Mouse (Mus musculus): ENCODE data around the gene Wwtr1.

The Wwtr1 gene

DNA sequence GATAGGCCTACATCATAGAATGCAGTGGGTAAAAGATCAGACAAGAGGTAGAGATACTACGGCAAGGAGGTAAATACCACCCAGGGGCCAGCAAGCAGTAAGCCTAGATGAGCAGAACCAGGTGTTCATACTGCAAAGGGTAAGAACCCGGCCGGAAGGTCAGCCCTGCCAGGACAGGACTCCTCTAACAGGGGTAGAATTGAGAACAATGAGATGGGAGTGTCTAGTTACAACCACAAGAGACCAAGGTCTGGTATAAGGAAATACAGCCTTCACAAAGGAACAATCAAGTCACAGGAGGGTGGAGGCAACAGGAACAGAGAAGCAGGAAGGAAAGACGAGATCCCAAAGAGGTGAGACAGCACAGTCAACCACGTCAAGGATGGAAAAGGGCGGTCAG is 16.9 kb downstream of the Wwtr1 start:
- no peak for DNase-seq (ENCODE audit: low spot score in 2 of 2)

- no peak for DNase-seq (ENCODE audit: low spot score in 2 of 2)
These were observed 18.3 kb downstream of the Wwtr1 start for GRCm38 (mm10) chr3:57557408-57557807.

DNA sequence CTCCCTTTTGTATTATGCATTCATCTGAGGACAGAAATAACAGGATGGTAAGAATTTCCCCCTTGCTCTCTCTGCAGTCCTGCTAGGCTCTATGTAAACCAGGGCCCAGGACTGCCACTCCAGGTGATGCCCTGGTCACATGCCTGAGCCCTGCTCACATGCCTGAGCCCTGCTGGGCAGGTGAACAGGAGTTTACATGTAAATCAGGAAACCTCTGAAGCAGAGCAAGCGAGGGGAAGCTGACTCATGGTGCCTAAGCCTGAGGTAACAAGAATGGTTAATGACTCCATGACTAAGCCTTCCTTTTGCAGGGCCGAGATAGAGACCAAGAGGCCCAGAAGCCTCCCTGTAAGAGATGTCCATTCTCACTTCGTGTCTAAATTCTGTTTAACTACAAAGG is 20.1 kb downstream of the Wwtr1 start:
- DNase-seq (ENCODE audit: low spot score in 2 of 2) = no peak

DNA sequence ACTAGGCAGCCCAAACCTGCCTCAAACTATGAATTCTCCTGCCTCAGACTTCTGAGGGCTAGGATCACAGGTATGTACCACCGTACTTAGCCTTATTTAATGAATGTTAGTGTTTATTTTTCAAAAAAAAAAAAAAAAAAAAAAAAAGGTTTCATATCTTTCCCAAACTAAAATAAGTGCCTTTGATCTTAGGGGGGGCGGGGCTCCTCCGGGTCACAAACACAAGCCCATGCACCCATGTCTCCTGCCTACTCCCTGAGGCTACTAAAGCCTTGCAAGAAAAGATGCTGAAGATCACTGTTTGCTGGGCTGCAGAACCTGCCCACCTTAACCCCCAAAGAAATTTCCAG is 20.8 kb downstream of the Wwtr1 start:
- no peak for DNase-seq (ENCODE audit: low spot score in 2 of 2)

DNA sequence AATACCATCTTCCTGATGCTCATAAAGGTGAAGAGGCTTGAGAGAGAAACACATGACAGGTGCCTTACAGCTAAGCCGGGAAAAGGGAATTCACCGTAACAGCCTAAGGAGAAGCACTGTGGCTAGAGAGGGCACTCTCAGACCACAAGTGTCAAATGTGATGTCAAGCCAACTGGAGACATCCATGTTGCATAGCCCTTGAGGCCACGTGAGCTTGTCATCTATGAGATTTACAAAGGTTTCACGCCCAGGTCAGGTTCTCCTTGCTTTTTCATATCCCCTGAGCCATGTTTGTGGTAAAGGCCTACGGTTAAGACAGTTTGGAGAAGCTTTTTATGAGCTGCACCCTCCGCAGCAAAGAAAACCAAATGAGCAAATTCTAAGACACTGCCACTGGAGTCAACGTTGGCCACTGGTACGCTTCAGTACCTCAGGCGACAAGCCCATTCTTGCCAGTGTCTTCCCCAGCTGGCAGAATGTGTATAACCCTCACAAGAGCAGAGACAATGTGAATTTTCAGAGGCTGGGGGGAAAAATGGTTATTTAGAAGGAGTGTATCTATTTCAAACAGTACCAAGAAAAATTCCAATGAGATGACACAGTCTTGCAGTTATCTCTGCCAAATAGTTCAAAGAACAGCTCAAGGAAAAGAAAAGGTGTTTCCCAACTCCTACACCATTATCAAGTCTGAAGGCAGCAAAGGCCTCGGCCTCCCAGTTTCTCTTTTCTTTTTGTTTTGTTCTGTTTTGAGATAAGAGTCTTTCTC is 21.4 kb downstream of the Wwtr1 start:
- no peak for DNase-seq (ENCODE audit: low spot score in 2 of 2)

DNA sequence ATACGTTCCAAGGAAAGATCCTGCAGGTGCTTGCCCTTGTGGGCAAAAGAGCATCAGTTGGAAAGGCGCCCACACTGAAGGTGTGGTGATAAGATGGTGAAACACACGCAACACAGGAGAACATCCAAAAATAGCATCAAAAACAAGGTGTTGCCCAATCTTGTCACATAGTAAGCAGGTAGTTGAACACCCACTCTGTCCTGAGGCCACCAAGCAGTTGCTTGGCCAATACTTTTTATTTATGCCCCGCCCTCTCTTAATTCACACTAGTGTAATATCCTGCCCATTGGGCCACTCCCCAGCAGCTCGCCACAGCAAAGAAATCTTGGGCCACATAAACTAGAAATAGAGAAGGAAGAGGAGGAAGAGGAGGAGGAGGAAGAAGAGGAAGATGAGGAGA is 22.6 kb downstream of the Wwtr1 start:
- no peak for DNase-seq (ENCODE audit: low spot score in 2 of 2)

GRCm38 (mm10) chr3:57551210-57551609 is 24.5 kb downstream of the Wwtr1 start:
- DNase-seq (ENCODE audit: low spot score in 2 of 2) = no peak

- DNase-seq (ENCODE audit: low spot score in 2 of 2) = no peak
These were observed 25.1 kb downstream of the Wwtr1 start for GRCm38 (mm10) chr3:57550468-57551185.

DNA sequence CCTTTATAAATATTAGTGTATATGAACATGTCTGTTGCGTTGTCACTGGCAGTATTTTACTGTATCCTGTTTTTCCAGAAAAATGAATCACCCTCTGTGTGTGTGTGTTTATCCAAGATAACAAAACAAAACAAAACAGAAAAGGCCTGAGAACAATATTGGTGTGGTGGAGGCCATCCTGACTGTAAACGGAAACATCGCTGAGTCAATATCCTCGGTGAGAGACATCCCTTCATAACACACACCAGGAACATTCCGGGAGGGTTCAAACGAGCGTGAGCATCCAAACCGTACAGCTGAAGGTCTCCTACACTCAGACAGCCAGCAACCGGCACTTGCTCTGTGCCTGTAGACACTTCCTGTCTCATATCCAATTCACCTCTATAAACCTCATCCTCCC is 31.6 kb downstream of the Wwtr1 start:
- DNase-seq (ENCODE audit: low spot score in 2 of 2) = no peak

- DNase-seq (ENCODE audit: low spot score in 2 of 2) = no peak
These were observed 32.8 kb downstream of the Wwtr1 start for GRCm38 (mm10) chr3:57542848-57543380.

GRCm38 (mm10) chr3:57541205-57541604 is 34.5 kb downstream of the Wwtr1 start:
- DNase-seq (ENCODE audit: low spot score in 2 of 2) = no peak

- DNase-seq (ENCODE audit: low spot score in 2 of 2) = no peak
These were observed 35.2 kb downstream of the Wwtr1 start for GRCm38 (mm10) chr3:57540474-57540873.

DNA sequence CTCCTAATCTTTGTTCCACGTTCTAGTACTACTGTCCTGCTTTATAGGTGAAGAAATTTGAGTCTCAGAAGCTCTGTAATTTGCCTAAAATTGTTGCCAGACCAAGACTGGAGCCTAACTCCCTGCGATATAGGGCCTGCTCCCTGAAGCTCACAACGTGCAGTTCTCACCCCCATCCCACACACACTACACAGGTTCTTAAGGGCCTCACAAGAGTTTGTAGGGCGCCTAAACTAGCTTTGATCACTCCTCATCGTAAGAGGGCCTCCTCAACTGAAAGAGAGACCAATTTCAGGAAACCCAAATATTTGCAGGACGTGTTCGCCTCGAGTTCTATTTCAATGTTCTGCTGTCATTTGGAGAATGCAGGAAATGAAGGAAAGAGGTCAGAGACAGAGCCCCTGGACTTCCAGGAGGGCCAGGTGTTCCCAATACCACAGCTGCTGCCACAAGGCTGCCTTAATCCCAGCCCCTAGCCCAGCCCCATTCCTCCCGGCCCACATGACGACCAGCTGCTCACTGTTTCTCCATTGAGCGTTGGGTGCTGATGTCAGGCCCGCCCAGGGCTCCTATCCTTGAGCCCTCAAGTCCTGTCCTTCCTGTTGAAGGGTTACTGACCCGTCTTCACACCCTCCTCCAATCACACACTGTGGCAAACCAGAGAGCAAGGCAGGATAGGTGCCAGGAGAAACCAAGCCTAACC is 40.1 kb downstream of the Wwtr1 start:
- DNase-seq (ENCODE audit: low spot score in 2 of 2) = no peak

DNA sequence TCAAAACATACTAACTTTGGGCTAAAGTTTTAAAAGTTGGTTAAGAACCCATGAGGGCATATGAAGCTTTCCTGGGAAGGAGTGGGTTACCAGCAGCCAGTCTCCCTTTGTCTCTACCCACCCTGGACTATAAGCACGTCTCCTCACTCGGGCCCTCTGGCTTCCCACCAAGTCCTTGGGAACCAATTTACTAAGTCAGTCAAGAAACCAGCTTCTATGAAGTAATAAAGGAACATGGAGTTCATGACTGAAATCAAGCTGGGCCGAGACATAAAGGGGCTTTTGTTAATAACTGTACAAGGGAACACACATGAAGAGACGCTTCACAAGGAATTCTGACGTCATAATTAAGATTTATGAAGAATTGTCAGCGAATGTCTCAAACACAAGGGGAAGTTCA is 41.3 kb downstream of the Wwtr1 start:
- no peak for DNase-seq (ENCODE audit: low spot score in 2 of 2)

DNA sequence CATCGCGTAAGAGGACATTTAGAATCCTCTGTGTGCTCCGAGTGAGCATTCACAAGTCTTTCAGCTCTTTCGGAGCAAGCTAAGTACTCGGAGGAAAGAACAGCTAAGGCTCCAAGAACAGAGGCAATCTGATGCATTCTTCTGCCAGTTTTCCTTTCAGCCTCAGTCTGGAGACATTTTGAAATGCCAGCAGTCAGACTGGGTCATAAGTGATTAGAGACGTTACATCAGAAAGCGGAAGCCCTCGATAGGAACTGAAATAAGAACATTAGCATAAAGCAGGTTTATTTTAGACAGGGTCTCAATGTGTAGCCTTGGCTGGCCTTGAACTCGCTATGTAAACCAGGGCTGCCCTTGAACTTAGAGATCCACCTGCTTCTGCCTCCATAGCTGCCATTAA is 41.8 kb downstream of the Wwtr1 start:
- DNase-seq (ENCODE audit: low spot score in 2 of 2) = no peak

DNA sequence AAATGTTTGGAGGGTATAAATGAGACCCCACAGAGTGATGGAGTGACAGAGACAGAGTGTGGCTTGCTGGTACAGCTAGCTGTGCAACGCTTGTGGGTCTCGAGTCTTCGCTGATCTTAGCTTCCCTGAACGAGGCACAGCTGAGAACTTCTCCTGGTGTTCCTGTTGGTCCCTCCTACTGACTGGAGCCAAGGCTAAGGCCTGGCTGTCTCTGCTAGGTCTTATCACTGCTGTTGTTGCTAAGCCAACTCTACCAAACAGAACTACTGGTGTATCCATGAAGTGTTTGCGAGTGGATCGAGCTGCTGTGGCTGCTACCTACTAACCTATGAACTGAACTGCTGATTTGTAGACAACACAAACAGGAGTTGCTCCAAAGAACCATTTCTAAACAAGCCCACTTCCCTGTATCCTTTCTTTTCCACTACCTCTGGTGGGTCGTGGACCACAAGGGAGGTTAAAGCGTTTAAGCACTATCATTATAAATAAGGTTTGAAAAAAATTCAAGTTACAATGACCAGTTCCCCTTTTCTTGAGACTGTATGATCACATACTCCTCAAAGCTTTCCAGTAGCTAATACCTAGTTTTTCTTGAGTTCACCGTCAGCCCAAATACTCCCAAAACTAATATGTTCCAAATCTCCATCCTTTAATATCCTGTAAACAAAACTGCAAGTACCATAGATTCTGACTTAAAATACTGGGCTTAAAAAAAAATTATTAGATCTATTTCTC is 42.6 kb downstream of the Wwtr1 start:
- no peak for DNase-seq (ENCODE audit: low spot score in 2 of 2)

GRCm38 (mm10) chr3:57530836-57531235 is 44.9 kb downstream of the Wwtr1 start:
- DNase-seq (ENCODE audit: low spot score in 2 of 2) = no peak

DNA sequence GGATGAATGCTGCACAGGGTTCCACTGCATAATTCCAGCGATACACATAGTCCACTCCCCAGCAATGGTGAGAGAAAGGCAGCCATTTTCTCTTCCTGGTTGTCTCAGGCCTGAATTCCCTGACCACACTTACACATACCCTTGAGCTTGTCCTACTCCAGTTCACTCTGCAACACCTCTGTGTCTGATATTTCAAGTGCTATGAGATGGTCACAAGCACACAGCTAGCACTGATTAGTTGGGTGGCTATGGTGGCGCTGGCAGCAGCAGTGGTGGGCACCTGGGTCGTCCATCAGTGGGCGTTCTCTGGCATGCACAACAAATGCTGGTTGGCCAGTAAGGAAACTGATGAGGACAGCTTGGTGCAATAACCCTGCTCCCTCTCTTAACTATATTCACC is 45.5 kb downstream of the Wwtr1 start:
- DNase-seq (ENCODE audit: low spot score in 2 of 2) = no peak

- DNase-seq (ENCODE audit: low spot score in 2 of 2) = no peak
These were observed 48.6 kb downstream of the Wwtr1 start for GRCm38 (mm10) chr3:57527154-57527553.

- no peak for DNase-seq (ENCODE audit: low spot score in 2 of 2)
These were observed 52.6 kb downstream of the Wwtr1 start for GRCm38 (mm10) chr3:57523093-57523492.

GRCm38 (mm10) chr3:57521876-57522275 is 53.8 kb downstream of the Wwtr1 start:
- no peak for DNase-seq (ENCODE audit: low spot score in 2 of 2)

DNA sequence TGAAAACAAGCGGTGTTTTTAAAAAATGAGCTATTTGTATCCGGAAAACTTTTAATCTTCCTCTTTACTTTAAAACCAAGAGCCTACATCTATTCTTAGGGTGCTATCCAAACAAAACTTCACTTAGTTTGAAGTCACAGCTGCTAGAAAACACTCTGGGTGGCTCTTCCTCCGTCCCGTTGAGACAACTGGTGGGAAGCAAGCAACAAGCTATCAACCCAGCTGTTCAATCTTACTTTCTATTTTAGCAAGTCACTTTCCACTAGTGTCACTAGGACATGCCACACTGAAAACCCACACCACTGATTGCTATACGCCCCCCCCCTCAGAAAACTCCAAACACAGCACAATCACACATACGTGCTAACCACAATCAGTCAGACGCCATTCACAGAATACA is 55.7 kb downstream of the Wwtr1 start:
- DNase-seq (ENCODE audit: low spot score in 2 of 2) = no peak
